Mouse (Mus musculus) forelimb bud, embryonic 11.5 days (tissue): Measurements from ENCODE around the gene Tmbim1.

Source experiments
- DNase-seq: peaks from one replicate; pipeline ENCODE4 v3.0.0-alpha.2; 2012; ENCODE audit warnings: low read depth, low spot score

Gene Tmbim1

GRCm38 (mm10) chr1:74278988-74279387 lies 26.4 kb downstream of the Tmbim1 start:
- DNase-seq = no peak

GRCm38 (mm10) chr1:74278538-74278937 lies 26.9 kb downstream of the Tmbim1 start, which contains the start of gene Gpbar1:
Gene Gpbar1 (plus strand): TSS chr1:74278550.
- DNase-seq = no peak

GRCm38 (mm10) chr1:74277883-74278537 lies 27.4 kb downstream of the Tmbim1 start:
- DNase-seq = no peak

- no peak for DNase-seq
Observed at GRCm38 (mm10) chr1:74277041-74277440, 28.4 kb downstream of the Tmbim1 start.

GRCm38 (mm10) chr1:74275015-74275414 lies 30.4 kb downstream of the Tmbim1 start:
- DNase-seq = no peak

GRCm38 (mm10) chr1:74271659-74272058 lies 33.8 kb downstream of the Tmbim1 start:
- no peak for DNase-seq

- DNase-seq = no peak
Observed at GRCm38 (mm10) chr1:74268750-74269149, 36.7 kb downstream of the Tmbim1 start.

DNA sequence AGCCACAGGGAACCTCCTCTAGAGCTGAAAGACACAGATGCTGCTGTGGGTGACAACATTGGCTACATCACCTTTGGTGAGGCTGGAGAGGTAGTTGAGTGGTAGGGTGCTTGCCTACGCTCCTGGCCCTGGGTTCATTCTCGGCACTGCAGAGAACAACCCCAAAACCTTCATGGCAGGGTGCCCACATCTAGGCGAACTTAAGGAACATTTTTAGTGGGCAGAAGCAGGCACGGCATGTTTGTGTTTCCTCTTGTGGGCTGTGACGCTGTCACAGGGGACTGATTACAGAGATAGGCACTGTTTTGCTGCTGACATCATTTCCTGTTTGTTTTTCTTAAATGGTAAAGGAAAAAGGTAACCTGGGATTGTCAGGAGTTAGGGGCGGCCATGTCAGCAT lies 42.9 kb downstream of the Tmbim1 start:
- DNase-seq = no peak

DNA sequence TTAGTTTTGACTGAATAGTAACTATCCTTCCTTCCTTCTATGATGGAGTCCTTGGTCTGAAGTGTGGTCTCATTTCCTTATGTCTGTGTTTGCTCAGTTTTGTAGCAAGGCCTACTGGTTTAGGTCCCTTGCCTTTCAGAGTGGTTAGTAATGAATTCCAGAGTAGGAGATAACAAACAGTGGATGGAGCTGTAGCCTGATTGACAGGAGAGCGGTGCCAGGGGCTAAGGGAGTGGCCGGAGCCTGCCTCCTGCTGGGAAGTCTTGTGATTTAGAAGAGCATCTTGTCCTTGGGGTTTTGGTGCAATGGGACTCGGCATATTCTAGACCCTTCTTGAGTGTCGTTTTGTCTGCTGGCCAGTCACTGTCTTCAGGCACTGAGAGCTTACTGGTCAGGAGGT lies 48.6 kb downstream of the Tmbim1 start:
- DNase-seq = no peak

GRCm38 (mm10) chr1:74255704-74256345 lies 49.6 kb downstream of the Tmbim1 start:
- no peak for DNase-seq

DNA sequence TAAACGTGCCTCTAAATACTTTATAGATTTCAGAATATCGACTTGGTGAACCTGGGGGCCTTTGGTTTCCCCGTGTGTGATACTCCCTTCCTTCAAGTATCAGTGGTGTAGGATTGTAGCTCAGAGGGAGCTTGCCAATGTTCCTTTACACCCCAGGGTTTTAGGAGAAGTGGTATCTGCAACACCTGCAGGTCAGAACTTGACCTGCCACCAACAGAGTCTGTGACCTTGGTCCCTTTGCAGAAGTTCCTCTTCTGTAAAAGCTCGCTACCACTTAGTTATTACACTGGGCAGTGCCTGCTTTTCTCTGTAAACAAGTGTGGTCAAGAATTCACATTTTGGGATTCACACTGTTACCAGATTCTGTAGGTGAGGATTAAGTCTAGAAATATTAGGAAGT lies 55.3 kb downstream of the Tmbim1 start:
- no peak for DNase-seq

GRCm38 (mm10) chr1:74249331-74249980 lies 56.0 kb downstream of the Tmbim1 start:
- DNase-seq = no peak

- no peak for DNase-seq
Observed at GRCm38 (mm10) chr1:74248799-74249198, 56.6 kb downstream of the Tmbim1 start.

GRCm38 (mm10) chr1:74245525-74245924 lies 59.9 kb downstream of the Tmbim1 start:
- DNase-seq = no peak

GRCm38 (mm10) chr1:74240832-74241231 lies 64.6 kb downstream of the Tmbim1 start:
- DNase-seq = no peak

- no peak for DNase-seq
Observed at GRCm38 (mm10) chr1:74240311-74240710, 65.1 kb downstream of the Tmbim1 start.

DNA sequence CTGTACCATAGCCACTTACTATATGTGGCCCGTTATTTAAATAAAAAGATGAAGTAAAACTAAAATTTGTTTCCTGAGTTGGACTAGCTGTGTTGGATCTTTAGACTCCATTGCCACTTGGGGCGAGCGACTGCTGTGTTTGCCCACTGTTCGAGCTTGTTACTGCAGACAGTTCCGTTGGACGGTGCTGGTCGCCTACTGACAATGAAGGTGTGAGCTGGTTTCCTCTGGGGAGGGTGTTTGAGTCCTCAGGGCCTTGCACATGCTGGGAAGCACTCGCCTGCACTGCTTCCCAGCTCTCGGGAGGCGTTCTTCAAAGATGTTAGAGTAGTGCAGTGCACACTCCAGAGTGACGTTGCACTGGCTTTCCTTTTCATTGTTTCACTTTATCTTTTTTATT lies 65.8 kb downstream of the Tmbim1 start:
- no peak for DNase-seq

GRCm38 (mm10) chr1:74239162-74239561 lies 66.3 kb downstream of the Tmbim1 start:
- DNase-seq = no peak
